Mouse (Mus musculus) heart, adult 18-20 months (tissue): ENCODE measurements around the gene Zbtb38. TPM values are rescaled to one million over a fixed set of nuclear protein-coding genes. Genes with fewer than 3 reads are reported as not detected.

Experiments
- DNase-seq, 2 experiments: peaks; one replicate each; pipeline ENCODE4 v3.0.0; 2021 to 2022; ENCODE audit warnings: mixed read lengths in 1 of 2
- total RNA-seq, 2 experiments: library from RNA; stranded (reverse); gene quantifications; 2 replicates each; pipeline ENCODE4 v1.2.3; 2021

The Zbtb38 gene
- total RNA-seq, 2 experiments from 2014 or later, result 34.7 to 42.9 TPM

- DNase-seq, result no peak
Measured at GRCm38 (mm10) chr9:96731039-96731895, 21.4 kb downstream of the Zbtb38 start.

DNA sequence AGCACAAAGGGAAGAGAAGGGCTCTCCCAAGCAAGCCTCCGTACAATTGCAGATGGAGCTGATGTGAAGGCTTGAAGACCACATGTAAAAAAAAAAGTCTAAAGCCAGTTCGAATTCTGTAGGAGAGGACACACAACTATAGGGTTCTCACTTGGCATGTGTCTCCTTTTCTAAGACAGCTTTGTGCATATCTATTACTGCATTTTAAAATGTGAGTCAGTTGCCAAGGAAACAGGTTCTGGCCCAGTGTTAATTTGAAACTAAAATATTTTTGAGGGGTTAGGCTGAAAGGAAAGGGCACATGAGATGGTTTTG is 22.4 kb downstream of the Zbtb38 start:
- no peak for DNase-seq

DNA sequence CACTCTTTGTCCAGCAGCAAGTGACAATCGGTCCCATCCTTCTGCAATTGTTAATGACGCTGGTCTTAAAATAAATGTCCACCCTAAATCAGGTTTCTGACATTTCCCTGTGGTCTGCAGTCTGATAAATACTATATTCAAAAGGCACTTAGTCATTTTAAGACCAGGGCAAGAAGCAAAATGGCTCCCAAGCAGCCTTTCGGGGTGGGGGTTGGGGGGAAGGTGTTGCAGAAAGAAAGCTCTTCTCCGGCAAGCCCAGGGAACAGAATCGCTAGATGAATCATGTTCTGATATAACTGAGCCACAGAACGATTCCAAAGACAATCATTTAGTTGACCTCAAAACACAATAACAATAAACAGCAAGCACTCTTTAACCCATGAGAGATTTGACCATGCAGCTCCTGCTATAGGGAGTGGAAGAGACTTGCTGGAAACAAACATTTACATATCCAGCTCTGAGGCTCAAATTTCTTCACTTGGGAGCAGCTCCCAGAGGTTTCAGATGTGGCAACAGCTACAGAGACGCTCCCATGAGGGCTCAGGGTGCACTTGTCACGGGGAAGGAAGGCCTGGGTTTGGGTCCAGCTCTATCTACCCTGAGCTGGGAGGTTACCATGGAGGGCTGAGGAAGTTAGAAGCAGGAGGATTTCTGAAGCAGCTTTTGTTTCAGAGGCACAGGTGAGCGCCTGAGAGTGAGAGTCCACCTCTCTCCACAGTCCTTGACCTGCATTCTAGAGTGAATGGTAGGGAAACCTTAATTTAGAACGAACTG is 22.9 kb downstream of the Zbtb38 start:
- no peak for DNase-seq

DNA sequence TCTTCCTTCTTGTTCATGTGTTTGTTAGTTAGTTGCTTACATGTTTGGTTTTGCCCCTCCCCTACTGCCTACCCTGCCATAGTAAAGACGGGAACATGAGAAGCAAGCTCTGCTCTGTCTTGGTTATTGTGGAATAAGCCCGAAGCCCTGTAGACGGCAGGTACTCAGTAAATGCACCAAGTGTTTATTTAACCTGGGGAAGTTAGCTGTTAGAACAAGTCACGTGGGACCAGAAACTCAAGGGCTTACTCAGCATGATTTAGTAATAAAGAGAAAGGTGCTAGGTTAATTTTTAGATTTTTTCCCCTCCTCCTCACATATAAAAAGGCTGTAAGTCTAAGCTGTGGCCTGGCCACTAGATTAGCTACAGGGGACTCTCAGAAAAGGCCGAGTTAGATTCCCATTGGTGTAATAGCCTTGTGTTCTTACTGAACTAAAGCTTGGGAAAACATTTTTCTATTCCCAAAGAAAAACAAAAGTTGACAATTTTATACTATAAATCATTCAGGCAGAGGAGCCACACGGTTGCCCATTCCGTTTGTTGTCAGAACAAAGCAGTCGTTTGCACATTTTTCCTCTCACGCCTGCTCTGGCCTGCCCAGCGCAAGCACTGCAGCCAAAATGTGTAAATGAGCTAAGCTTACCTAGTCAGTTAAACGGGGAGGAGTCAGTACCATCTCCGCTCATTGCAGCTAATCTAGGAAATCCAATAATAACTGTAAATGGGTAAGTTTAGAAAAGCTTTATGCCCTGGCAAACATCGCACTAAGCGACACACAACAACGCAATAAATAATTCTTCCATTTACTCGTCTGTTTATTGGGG is 24.1 kb downstream of the Zbtb38 start:
- DNase-seq, result no peak

DNA sequence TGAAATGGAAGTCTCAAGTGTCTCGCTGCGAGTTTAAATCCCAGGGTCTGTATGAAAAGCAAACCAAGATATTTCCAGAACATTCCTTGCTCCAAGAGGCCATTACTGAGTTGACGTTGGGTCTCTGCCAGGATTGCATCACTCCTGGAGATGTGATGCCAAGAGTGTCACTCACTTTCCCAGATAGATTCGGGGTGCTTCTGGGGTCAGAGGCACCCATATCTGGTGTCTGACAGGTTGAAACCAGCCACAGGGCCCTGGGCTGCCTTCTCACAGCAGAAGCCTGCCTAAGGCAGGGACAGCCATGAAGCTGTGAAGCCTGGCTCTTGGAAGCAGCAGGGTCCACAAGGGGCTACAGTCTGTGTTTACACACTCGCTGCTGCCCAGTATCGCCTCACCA is 24.9 kb downstream of the Zbtb38 start:
- peak; percentile 70 to 78 for DNase-seq

GRCm38 (mm10) chr9:96726336-96727131 is 26.1 kb downstream of the Zbtb38 start:
- DNase-seq, result no peak

DNA sequence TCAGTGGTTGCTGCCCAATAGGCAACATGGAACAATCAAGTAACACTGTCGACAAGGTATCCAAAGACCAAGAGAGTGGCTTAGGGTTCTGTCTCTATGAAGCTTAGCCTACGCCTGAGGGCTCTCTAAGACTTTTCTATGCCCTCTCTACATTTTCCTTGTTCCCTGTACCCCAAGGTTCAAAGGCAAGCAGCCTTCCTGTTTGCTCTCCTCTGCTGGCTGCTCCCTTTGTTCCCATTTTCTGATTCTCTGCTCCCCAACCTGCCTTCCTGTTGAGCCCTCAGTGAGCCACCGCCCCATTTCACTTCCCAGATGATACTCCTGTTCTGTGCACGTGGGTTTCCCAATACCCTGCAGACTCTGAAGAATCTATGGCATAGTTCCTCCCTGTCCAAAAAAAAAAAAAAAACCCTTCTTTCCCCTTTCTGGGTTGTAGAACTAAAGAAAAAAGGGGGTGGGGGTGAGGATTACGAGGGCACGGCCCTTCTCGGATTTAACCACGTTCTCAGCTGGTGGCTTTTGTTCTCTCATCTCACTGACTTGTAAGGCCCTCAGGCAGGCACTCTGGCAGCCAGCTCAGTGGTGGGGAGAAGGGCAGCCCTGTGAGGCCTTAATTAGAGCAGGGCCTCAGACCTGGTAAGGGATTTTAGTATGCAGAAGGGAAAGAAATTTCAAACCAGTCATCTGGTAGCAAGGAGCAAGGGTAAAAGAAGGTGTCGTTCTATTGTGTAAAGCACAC is 26.9 kb downstream of the Zbtb38 start:
- DNase-seq, result no peak

- no peak for DNase-seq
Measured at GRCm38 (mm10) chr9:96723650-96724049, 29.0 kb downstream of the Zbtb38 start.

DNA sequence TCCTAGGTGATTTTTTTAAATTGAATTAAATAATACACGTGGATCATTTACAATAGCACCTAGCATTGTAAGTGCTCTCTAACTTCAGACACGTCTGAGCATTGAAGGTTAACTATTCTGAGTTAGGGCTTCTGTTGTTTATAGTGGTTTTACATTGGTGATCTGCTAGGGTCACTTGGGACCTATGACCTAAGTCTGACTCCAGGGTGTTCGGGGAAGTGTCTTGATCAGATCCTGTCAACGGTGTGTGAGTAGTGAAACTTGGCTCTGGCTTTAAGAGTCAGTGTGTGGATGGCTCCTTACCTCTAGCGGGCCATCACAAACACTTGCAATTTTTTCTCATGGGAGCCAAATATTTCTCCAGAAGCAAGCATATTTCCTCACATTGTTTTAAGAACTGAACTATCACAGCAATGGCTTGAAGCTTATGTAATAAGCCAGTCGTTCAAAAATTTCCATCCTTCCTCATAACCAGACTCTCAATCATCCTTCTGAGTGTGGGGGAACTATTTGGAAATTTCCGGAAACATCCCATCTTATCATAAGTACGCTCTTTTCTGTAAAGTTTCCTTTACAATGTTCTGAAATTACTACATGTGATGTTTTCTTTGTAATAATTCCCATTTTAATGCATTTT is 31.4 kb downstream of the Zbtb38 start:
- peak; percentile 36 to 51 for DNase-seq

- peak; percentile 26 to 57 for DNase-seq
Measured at GRCm38 (mm10) chr9:96720510-96721162, 32.0 kb downstream of the Zbtb38 start.

GRCm38 (mm10) chr9:96719408-96720158 is 33.0 kb downstream of the Zbtb38 start:
- peak; percentile 83 to 84 for DNase-seq

DNA sequence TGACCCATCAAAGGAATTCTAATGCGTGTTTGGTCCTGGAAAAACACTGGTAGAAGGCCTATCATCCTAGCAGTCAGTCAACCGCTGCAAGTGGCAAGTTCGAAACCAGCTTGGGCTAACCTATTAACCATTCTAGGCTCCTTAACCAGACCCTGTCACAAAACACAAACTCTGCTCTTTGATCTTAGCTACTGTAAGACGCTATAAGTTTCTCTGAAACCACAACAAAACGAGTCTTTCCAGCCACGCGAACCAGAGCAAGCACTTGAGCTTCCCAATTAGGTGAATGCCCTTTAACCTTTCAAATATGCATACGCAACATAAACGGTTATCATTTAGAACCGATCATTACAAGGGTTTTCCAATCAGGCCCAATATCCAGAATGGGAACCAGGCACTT is 33.7 kb downstream of the Zbtb38 start:
- no peak for DNase-seq

- DNase-seq, result peak in 1 of 2 experiments; percentile 39
Measured at GRCm38 (mm10) chr9:96718402-96718798, 34.2 kb downstream of the Zbtb38 start.

- DNase-seq, result peak in 1 of 2 experiments; percentile 16
Measured at GRCm38 (mm10) chr9:96717698-96718401, 34.8 kb downstream of the Zbtb38 start.

- DNase-seq, result no peak
Measured at GRCm38 (mm10) chr9:96716735-96717444, 35.7 kb downstream of the Zbtb38 start.

DNA sequence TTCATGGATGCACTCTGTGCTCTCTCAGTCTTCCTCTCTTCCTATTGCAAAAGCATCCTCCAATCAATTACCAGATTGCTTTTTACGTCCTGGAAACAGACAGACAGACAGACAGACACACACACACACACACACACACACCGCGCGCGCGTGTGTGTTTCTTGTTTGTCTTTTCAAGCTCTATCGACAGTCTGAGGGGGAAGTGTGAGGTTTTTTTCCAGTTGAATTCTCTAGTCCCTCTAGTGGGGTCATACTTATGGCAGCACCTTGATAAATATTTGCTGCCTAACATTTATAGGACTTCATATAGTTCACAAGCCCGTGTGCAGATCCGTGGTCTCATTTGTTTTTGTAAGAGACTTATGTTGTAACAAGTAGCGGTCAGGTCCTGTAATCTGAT is 36.5 kb downstream of the Zbtb38 start:
- DNase-seq, result no peak

- no peak for DNase-seq
Measured at GRCm38 (mm10) chr9:96715171-96715570, 37.5 kb downstream of the Zbtb38 start.
